ENCODE assay signal across 15 mouse cellular contexts in genomic region chr8:7205086-7205485, GRCm38 (mm10).
"Had no signal": no experiment of that assay in that cellular context is flagged by ENCODE, and none has a peak within 500 bp of the region (broad histone marks: within the 10 kb centered on the region; RNA-seq: fewer than 3 reads in every experiment).

No protein-coding gene starts in this region.

- DNase-seq: retina, postnatal 1 day; right cerebral cortex, adult 18-20 months; right cerebral cortex, postnatal 14 days; right cerebral cortex, postnatal 25 days; right cerebral cortex, postnatal 4 days; spleen, adult 18-20 months; thymus, adult 18-20 months; thymus, adult 2 months; thymus, postnatal 14 days; thymus, postnatal 25 days; thymus, postnatal 36 days; thymus, postnatal 4 days had no signal

- H3K4me3 ChIP-seq: neural tube, embryonic 15.5 days; stomach, embryonic 15.5 days had no signal

- H3K27ac ChIP-seq: neural tube, embryonic 15.5 days; stomach, embryonic 15.5 days; stomach, postnatal 0 days had no signal

- H3K9ac ChIP-seq: neural tube, embryonic 15.5 days; stomach, embryonic 15.5 days had no signal

- H3K4me1 ChIP-seq: neural tube, embryonic 15.5 days; stomach, embryonic 15.5 days had no signal

- H3K27me3 ChIP-seq: neural tube, embryonic 15.5 days; stomach, embryonic 15.5 days had no signal

- H3K36me3 ChIP-seq: neural tube, embryonic 15.5 days; stomach, embryonic 15.5 days had no signal

- H3K4me2 ChIP-seq: neural tube, embryonic 15.5 days; stomach, embryonic 15.5 days had no signal

- H3K9me3 ChIP-seq: neural tube, embryonic 15.5 days; stomach, embryonic 15.5 days had no signal
